Mouse (Mus musculus) G1E (cell line): Measurements from ENCODE around the gene Ggt5.

ENCODE experiments used
- CTCF ChIP-seq: IDR thresholded peaks from 2 replicates; pipeline ENCODE4 v1.5.1; 2012; ENCODE audit warnings: low read depth, low read length, inconsistent platforms, mixed read lengths
- GATA1 ChIP-seq: IDR thresholded peaks from 2 replicates; pipeline ENCODE4 v1.6.1; 2012; ENCODE audit warnings: borderline replicate concordance, low read length, inconsistent platforms, mixed read lengths
- POLR2AphosphoS5 ChIP-seq: IDR thresholded peaks from 2 replicates; pipeline ENCODE4 v1.6.1; 2012; ENCODE audit warnings: low read depth, low read length, inconsistent platforms; ENCODE audit not compliant: insufficient replicate concordance

DNA sequence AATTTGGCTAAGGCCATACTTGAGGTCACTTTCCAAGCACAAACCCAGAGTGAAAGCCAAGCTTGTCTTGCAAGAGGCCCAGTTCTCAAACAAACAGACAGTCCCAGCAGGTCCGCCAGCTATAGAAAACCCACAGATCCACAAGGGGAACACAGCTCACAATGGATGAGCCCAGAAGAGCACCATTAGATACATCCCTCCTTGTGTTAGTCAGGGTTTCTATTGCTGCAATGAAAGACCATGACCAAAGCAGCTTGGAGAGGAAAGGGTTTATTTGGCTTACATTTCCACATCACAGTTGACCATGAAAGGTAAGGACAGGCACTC lies 2.6 kb upstream of the Ggt5 start:
- no peak for TF ChIP-seq CTCF
- TF ChIP-seq GATA1: no peak
- TF ChIP-seq POLR2AphosphoS5: no peak
